Mouse (Mus musculus) splenic B cell, adult 2 months (primary cell): ENCODE data around the gene F2rl1.

Experiments
- DNase-seq: peaks from one replicate; pipeline ENCODE4 v3.0.0-alpha.2; 2011; ENCODE audit warnings: low read depth, low spot score
- H3K27me3 ChIP-seq: 2 replicates; pipeline ENCODE4 v1.6.1; 2012; ENCODE audit warnings: mild to moderate bottlenecking, low read length, moderate library complexity, mixed read lengths; ENCODE audit not compliant: control insufficient read depth, poor library complexity, insufficient read depth, severe bottlenecking
- H3K36me3 ChIP-seq: 2 replicates; pipeline ENCODE4 v1.6.1; 2012; ENCODE audit warnings: mild to moderate bottlenecking, low read length, moderate library complexity, mixed read lengths; ENCODE audit not compliant: control insufficient read depth, poor library complexity, insufficient read depth, severe bottlenecking

F2rl1 gene

DNA sequence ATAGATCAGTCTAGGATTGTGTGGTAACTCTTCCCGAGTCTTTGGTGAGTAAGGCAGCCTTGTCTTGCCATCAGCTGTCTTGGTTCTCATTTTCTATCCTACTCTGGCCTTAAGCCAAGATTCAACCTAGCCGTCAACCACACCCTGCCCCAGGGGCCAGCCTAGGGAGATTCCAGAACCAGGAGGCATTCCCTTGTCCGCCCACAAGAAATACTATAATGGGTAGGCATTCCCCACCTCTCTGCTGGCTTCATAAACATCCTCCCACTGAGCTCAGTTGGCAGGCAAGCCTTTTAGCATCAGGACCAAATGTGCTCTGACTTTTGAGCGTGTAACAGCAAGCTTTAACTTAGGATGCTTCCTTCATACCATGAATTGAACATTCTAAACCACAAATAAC lies 10.3 kb downstream of the F2rl1 start:
- Histone ChIP-seq H3K27me3 (no peaks in the 10 kb centered on the region), H3K36me3 (no peaks in the 10 kb centered on the region)
- no peak for DNase-seq

GRCm38 (mm10) chr13:95510054-95510453 lies 15.0 kb downstream of the F2rl1 start:
- no peak for DNase-seq
- Histone ChIP-seq H3K36me3 (no peaks in the 10 kb centered on the region), H3K27me3 (no peaks in the 10 kb centered on the region)

DNA sequence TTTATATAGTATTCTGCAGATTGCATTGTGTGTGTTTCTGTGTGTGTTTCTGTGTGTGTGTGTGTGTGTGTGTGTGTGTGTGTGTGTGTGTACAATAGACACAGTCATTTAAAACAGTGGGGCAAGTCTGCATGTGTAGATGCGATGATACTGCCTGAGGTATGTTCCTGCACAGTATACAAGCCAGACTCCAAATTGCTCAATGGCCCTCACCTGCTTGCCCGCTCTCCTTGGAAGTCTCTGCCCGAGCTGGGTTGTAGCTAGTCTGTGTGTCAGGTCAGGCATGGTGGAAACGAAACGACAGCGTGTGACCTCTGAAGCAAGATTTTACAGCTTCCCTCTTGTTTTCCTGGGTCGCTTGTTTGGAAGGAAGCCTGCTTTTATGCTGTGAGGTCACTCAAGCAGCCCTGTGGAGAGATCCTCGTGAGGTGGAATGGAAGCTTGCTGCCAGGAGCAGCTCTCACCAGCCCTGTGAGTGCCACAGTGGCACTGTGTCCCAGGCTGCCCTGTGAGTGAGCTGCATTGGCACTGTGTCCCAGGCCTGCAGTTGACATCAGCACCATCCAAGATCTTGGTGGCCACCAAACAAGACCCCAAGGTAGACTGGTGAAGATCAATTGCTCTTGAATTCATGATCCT lies 21.6 kb downstream of the F2rl1 start:
- no peak for DNase-seq
- Histone ChIP-seq H3K36me3 (no peaks in the 10 kb centered on the region), H3K27me3 (no peaks in the 10 kb centered on the region)

- Histone ChIP-seq H3K36me3 (no peaks in the 10 kb centered on the region), H3K27me3 (no peaks in the 10 kb centered on the region)
- DNase-seq: no peak
Measured at GRCm38 (mm10) chr13:95496601-95497000, 28.4 kb downstream of the F2rl1 start.

GRCm38 (mm10) chr13:95494812-95495211 lies 30.2 kb downstream of the F2rl1 start:
- Histone ChIP-seq H3K36me3 (no peaks in the 10 kb centered on the region), H3K27me3 (no peaks in the 10 kb centered on the region)
- peak; percentile 52 for DNase-seq

DNA sequence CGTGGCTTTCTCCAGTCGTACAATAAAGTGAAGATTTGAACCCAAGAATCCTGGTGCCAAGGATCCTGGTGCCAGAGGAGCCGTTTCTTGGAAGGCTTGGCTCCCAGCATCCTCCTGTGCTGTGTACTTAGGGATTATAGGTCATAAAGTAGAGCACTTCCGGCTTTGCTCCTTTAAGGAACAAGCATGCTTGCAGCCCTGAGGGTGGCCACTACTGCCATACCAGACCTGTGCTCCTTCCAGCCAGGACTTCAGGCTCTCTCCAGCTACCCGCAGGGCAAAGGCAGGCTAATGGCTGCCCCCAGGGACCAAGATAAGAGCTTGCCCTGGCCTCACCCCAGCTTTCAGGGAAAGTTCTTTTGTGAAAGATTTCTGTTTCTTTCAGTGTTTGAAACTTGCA lies 31.7 kb downstream of the F2rl1 start:
- DNase-seq: no peak
- no peaks in the 10 kb centered on the region for H3K36me3 ChIP-seq
- no peaks in the 10 kb centered on the region for H3K27me3 ChIP-seq

- Histone ChIP-seq H3K27me3 (no peaks in the 10 kb centered on the region), H3K36me3 (no peaks in the 10 kb centered on the region)
- no peak for DNase-seq
Measured at GRCm38 (mm10) chr13:95491327-95491726, 33.7 kb downstream of the F2rl1 start.

DNA sequence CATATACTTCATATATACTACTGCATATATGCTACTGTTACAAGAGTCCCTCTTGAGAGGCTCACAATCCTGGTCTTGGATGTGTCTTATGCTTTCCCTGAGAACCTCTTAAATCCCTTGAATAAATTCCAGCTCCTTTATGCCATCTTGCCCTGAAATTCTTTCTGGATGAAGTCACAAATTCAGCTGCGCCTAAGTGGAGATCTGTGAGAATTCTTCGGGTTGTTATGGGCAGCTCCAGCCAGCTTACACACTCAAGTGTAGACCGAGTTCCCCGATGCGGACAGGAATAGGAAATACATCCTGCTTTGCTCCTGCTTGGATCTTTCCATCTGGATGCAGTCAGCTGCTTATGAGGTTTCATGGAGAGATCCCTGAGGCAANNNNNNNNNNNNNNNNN lies 40.4 kb downstream of the F2rl1 start:
- Histone ChIP-seq H3K36me3 (no peaks in the 10 kb centered on the region), H3K27me3 (no peaks in the 10 kb centered on the region)
- DNase-seq: no peak

GRCm38 (mm10) chr13:95481428-95481827 lies 43.6 kb downstream of the F2rl1 start:
- Histone ChIP-seq H3K36me3 (no peaks in the 10 kb centered on the region), H3K27me3 (no peaks in the 10 kb centered on the region)
- DNase-seq: peak; percentile 84

GRCm38 (mm10) chr13:95478671-95479413 lies 46.2 kb downstream of the F2rl1 start, which contains the start of gene S100z:
TSS of gene S100z (minus strand) at chr13:95478721.
- no peak for DNase-seq
- Histone ChIP-seq H3K36me3 (no peaks in the 10 kb centered on the region), H3K27me3 (no peaks in the 10 kb centered on the region)

- H3K27me3 ChIP-seq: no peaks in the 10 kb centered on the region
- no peaks in the 10 kb centered on the region for H3K36me3 ChIP-seq
- DNase-seq: no peak
Measured at GRCm38 (mm10) chr13:95477173-95477572, 47.9 kb downstream of the F2rl1 start.

GRCm38 (mm10) chr13:95475124-95475523 lies 49.9 kb downstream of the F2rl1 start:
- DNase-seq: no peak
- Histone ChIP-seq H3K27me3 (no peaks in the 10 kb centered on the region), H3K36me3 (no peaks in the 10 kb centered on the region)

- Histone ChIP-seq H3K27me3 (no peaks in the 10 kb centered on the region), H3K36me3 (no peaks in the 10 kb centered on the region)
- no peak for DNase-seq
Measured at GRCm38 (mm10) chr13:95474294-95474693, 50.7 kb downstream of the F2rl1 start.

GRCm38 (mm10) chr13:95470970-95471369 lies 54.1 kb downstream of the F2rl1 start:
- Histone ChIP-seq H3K27me3 (no peaks in the 10 kb centered on the region), H3K36me3 (no peaks in the 10 kb centered on the region)
- peak; percentile 40 for DNase-seq
